Mouse (Mus musculus): ENCODE measurements at regions not wholly inside any gene's neighbourhood (a gene's known extent, or its start where the extent isn't known, plus 50 kb on each side); places are given as distances from the start of the nearest gene placed in this dataset.

- TF ChIP-seq CTCF (IDR thresholded peaks at IDR 0.05): no peak
- no peak for TF ChIP-seq EP300 (IDR thresholded peaks at IDR 0.05)
Measured at GRCm38 (mm10) chr1:57609307-57609706, 164.7 kb upstream of the Spats2l start.
